Comparison of ENCODE assay signal across 8 mouse cellular contexts in genomic region chr6:50566141-50566996, GRCm38 (mm10). TPM values are rescaled to one million over a fixed set of nuclear protein-coding genes. Genes with fewer than 3 reads are reported as not detected.
DNase-seq lines count a peak whose midpoint lies in the region; ATAC-seq and TF ChIP-seq lines count a peak whose summit lies in the region.

Gene Cycs, minus strand, starts transcription at chr6:50566538.

- H3K9ac ChIP-seq in heart, embryonic 15.5 days: peak within 1 kb of the TSS; percentile 90
- peak within 1 kb of the TSS; percentile 81 for H3K9ac ChIP-seq in liver, embryonic 14.5 days (replicated peaks)
- H3K9ac ChIP-seq in neural tube, embryonic 11.5 days (ENCODE audit: low read length): peak within 1 kb of the TSS; percentile 85
- peak within 1 kb of the TSS; percentile 81 for H3K9ac ChIP-seq in stomach, postnatal 0 days (ENCODE audit: low read length)

- no peaks in the 10 kb centered on the region for H3K9me3 ChIP-seq in forebrain, embryonic 10.5 days
- no peaks in the 10 kb centered on the region for H3K9me3 ChIP-seq in heart, embryonic 15.5 days (replicated peaks)
- no peaks in the 10 kb centered on the region for H3K9me3 ChIP-seq in liver, embryonic 14.5 days (ENCODE audit: control insufficient read depth, low read length)
- no peaks in the 10 kb centered on the region for H3K9me3 ChIP-seq in neural tube, embryonic 11.5 days (ENCODE audit: control insufficient read depth, low read length)
- H3K9me3 ChIP-seq in stomach, postnatal 0 days (ENCODE audit: control insufficient read depth, low read length): no peaks in the 10 kb centered on the region

- TF ChIP-seq EP300 in liver, embryonic 14.5 days (IDR thresholded peaks at IDR 0.05; ENCODE audit: low read depth): no peak
- TF ChIP-seq EP300 in stomach, postnatal 0 days (optimal IDR thresholded peaks at IDR 0.05): no peak

- WGBS in forebrain, embryonic 10.5 days: under 1% methylated on average over 78 of the region's 78 CpGs
- 2% methylated on average over 78 of the region's 78 CpGs for WGBS in heart, embryonic 15.5 days
- WGBS in liver, embryonic 14.5 days (ENCODE audit: insufficient replicate concordance): under 1% methylated on average over 78 of the region's 78 CpGs
- WGBS in neural tube, embryonic 11.5 days: under 1% methylated on average over 78 of the region's 78 CpGs
- under 1% methylated on average over 78 of the region's 78 CpGs for WGBS in stomach, postnatal 0 days

- H3K4me1 ChIP-seq in forebrain, embryonic 10.5 days: peaks cover 16% of the 10 kb centered on the region
- peaks cover 7% of the 10 kb centered on the region for H3K4me1 ChIP-seq in heart, embryonic 15.5 days (replicated peaks)
- peaks cover 5 to 6% of the 10 kb centered on the region in 2 experiments; a peak in 3 of 4 replicates for H3K4me1 ChIP-seq in liver, embryonic 14.5 days (replicated peaks; ENCODE audit: control insufficient read depth in 2 of 2, insufficient read depth in 2 of 2, low read length in 1 of 2)
- no peaks in the 10 kb centered on the region; the same call in 1 of the 2 replicates for H3K4me1 ChIP-seq in neural tube, embryonic 11.5 days (ENCODE audit: control insufficient read depth, insufficient read depth, low read length)
- H3K4me1 ChIP-seq in stomach, postnatal 0 days (replicated peaks; ENCODE audit: control insufficient read depth, insufficient read depth): no peaks in the 10 kb centered on the region

- peak; percentile 98 for DNase-seq in CD8-positive naive resting alpha-beta T cell, adult 2 months (ENCODE audit: low read depth in 2 of 2, low spot score in 2 of 2)
- DNase-seq in c-Kit-positive CD71-negative TER-119-negative erythroid progenitor cells, embryonic 14.5 days (ENCODE audit: low read depth): peak; percentile 100
- peak; percentile 98 for DNase-seq in forebrain, embryonic 10.5 days (ENCODE audit: extremely low spot score, low spot score)
- DNase-seq in kidney, postnatal 25 days: peak; percentile 100
- DNase-seq in liver, embryonic 14.5 days (ENCODE audit: low read depth in 3 of 3, low spot score in 3 of 3): peak; percentile 98 to 99 (median 99)
- peak; percentile 100 for DNase-seq in neural tube, embryonic 11.5 days (ENCODE audit: low spot score)
- peak; percentile 100 for DNase-seq in stomach, postnatal 0 days (ENCODE audit: low spot score)

- H3K27ac ChIP-seq in forebrain, embryonic 10.5 days: peak within 1 kb of the TSS; percentile 94
- H3K27ac ChIP-seq in heart, embryonic 15.5 days: peak within 1 kb of the TSS; percentile 94
- H3K27ac ChIP-seq in liver, embryonic 14.5 days: peak within 1 kb of the TSS; percentile 64
- peak within 1 kb of the TSS; percentile 58; the same call in 1 of the 2 replicates for H3K27ac ChIP-seq in neural tube, embryonic 11.5 days (ENCODE audit: low read depth, low read length)
- H3K27ac ChIP-seq in stomach, postnatal 0 days (replicated peaks): peak within 1 kb of the TSS; percentile 90

- H3K4me2 ChIP-seq in heart, embryonic 15.5 days: peak within 1 kb of the TSS; percentile 75
- H3K4me2 ChIP-seq in liver, embryonic 14.5 days (ENCODE audit: low read depth): peak within 1 kb of the TSS; percentile 97
- H3K4me2 ChIP-seq in neural tube, embryonic 11.5 days (ENCODE audit: low read depth): peak within 1 kb of the TSS; percentile 90
- H3K4me2 ChIP-seq in stomach, postnatal 0 days (replicated peaks; ENCODE audit: low read depth): peak within 1 kb of the TSS; percentile 82

- ATAC-seq in heart, embryonic 15.5 days (replicated peaks; ENCODE audit: insufficient number of reproducible peaks, insufficient read depth, low FRiP score, low read depth): peak; percentile 97
- ATAC-seq in liver, embryonic 14.5 days (ENCODE audit: insufficient read depth): peak; percentile 97
- ATAC-seq in neural tube, embryonic 11.5 days (ENCODE audit: insufficient read depth, low FRiP score, low TSS enrichment): peak; percentile 99
- ATAC-seq in stomach, postnatal 0 days (ENCODE audit: low FRiP score, low TSS enrichment): peak; percentile 98

- H3K4me3 ChIP-seq in forebrain, embryonic 10.5 days: peak within 1 kb of the TSS; percentile 88
- peak within 1 kb of the TSS; percentile 78 for H3K4me3 ChIP-seq in heart, embryonic 15.5 days
- H3K4me3 ChIP-seq in liver, embryonic 14.5 days (ENCODE audit: insufficient read depth in 1 of 2, low read depth in 2 of 2, low read length in 2 of 2): peak within 1 kb of the TSS; percentile 94
- peak within 1 kb of the TSS; percentile 82 for H3K4me3 ChIP-seq in neural tube, embryonic 11.5 days (ENCODE audit: low read depth, low read length)
- H3K4me3 ChIP-seq in stomach, postnatal 0 days (ENCODE audit: low read depth, low read length): peak within 1 kb of the TSS; percentile 81

- H3K27me3 ChIP-seq in forebrain, embryonic 10.5 days (ENCODE audit: poor library complexity, severe bottlenecking): no peaks in the 10 kb centered on the region
- no peaks in the 10 kb centered on the region for H3K27me3 ChIP-seq in heart, embryonic 15.5 days
- no peaks in the 10 kb centered on the region for H3K27me3 ChIP-seq in liver, embryonic 14.5 days (ENCODE audit: control insufficient read depth, insufficient read depth, low read length)
- no peaks in the 10 kb centered on the region for H3K27me3 ChIP-seq in neural tube, embryonic 11.5 days (ENCODE audit: control insufficient read depth, insufficient read depth, low read length)
- H3K27me3 ChIP-seq in stomach, postnatal 0 days (ENCODE audit: control insufficient read depth, insufficient read depth, low read length): no peaks in the 10 kb centered on the region

- peaks cover 26% of the 10 kb centered on the region for H3K36me3 ChIP-seq in forebrain, embryonic 10.5 days (replicated peaks)
- peaks cover 14% of the 10 kb centered on the region for H3K36me3 ChIP-seq in heart, embryonic 15.5 days
- peaks cover 7% of the 10 kb centered on the region for H3K36me3 ChIP-seq in liver, embryonic 14.5 days (replicated peaks; ENCODE audit: control insufficient read depth, insufficient read depth, low read depth)
- no peaks in the 10 kb centered on the region for H3K36me3 ChIP-seq in neural tube, embryonic 11.5 days (ENCODE audit: control insufficient read depth, insufficient read depth, low read length)
- H3K36me3 ChIP-seq in stomach, postnatal 0 days (ENCODE audit: control insufficient read depth, insufficient read depth, low read length): no peaks in the 10 kb centered on the region

- peak; percentile 74 for TF ChIP-seq CTCF in liver, embryonic 14.5 days (IDR thresholded peaks at IDR 0.05; ENCODE audit: low read depth)
- TF ChIP-seq CTCF in stomach, postnatal 0 days (IDR thresholded peaks at IDR 0.05; ENCODE audit: low read depth): peak; percentile 65

RNA-seq across cellular contexts. Expression of gene Cycs, which starts in this region (rescaled TPM):
- polyA plus RNA-seq in forebrain, embryonic 10.5 days (2016; fragmentation: Nextera tagmentation; extraction: Ambion mirVana): 84.4 and 84.9 TPM in 2 replicates
- 144 and 216 TPM in 2 replicates for polyA plus RNA-seq in heart, embryonic 15.5 days (2015; fragmentation: Nextera tagmentation; extraction: Ambion mirVana)
- 8.9 and 21.6 TPM in 2 replicates for polyA plus RNA-seq in liver, embryonic 14.5 days (2012; rRNA removed)
- 41.8 and 44.9 TPM in 2 replicates for polyA plus RNA-seq in liver, embryonic 14.5 days (2014; fragmentation: Nextera tagmentation; extraction: Ambion mirVana)
- polyA plus RNA-seq in neural tube, embryonic 11.5 days (2014; fragmentation: Nextera tagmentation; extraction: Ambion mirVana): 71.7 and 72.1 TPM in 2 replicates
- polyA plus RNA-seq in stomach, postnatal 0 days (2015; fragmentation: Nextera tagmentation; extraction: Ambion mirVana): 79.1 and 84.4 TPM in 2 replicates

Comparison
In these comparisons a context has a peak if more than half of its experiments do, and no peak if none do; other contexts are left out.
1. Peak in every context shown above with its lines: DNase-seq, ATAC-seq, H3K4me3 ChIP-seq and H3K27ac ChIP-seq.